Mouse (Mus musculus) T-helper 17 cell (primary cell): ENCODE measurements around the gene Ccdc124.
"Not testable (repeated sequence)": the region's sequence is repeated elsewhere in the genome, so short reads cannot be mapped to it uniquely, and the experiment has no call there.

Experiments
- in situ Hi-C, 2 experiments: fragments of 300-600 bp; cut with MboI, MseI; formaldehyde crosslinking; loops; 1 replicate in 1 of 2; 2 replicates in 1 of 2; pipeline ENCODE4 v1.15.1; 2025; ENCODE audit warnings: high pct_unique_total_duplicates in 2 of 2

The Ccdc124 gene

DNA sequence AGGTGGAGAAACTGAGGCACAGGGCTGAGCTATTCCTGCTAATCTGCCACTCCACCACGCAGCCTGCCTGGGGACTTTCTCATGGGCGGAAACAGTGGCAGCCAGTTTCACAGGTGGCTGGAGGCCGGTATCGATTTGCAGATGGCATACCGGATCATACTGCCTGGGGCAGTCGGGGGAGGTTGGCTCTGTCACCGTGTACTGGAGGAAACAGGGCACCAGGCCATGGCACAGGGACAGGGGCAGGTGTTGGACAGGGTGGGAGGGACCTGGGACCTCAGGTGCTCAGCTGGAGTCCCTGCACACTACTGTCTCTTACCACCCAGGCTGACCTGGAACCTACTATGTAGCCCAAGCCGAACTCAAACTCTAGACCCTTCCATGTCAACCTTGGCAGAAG, 47.9 kb downstream of the Ccdc124 start:
- in situ Hi-C loops = no loop called here

DNA sequence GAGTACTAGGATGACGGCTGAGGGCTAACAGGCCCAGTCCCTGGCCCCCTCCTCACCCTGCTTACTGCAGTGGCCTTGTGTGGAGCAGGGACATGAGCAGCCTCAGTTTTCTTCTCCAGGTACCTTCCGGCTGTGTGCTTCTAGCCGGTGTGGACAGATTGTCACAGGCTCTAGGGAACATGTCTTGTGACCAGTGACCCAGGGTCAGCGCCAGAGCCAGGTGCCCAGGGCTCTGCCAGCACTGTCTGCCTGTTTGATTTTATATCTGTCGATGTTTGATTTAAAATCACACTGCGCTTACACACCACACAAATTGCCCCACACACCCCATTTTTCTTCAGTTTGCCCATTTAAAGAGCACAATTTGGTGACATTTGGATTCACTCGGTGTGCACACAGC, 49.9 kb downstream of the Ccdc124 start:
- in situ Hi-C loops = no loop called here

DNA sequence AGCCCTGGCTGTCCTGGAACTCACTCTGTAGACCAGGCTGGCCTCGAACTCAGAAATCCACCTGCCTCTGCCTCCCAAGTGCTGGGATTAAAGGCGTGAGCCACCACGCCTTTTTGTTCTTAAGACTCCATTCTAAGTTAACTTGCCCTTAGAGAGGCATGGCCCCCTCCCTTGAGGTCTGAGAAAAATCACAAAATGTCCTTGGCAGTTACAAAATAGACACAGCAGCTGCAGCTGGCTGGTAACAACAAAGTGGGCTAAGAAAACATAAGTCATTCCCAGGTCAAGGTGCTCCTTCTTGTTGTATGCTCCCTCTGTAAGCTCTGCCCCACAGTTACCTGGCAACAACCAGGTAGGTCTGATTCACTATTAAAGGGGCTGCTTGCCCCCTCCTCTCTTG, 51.1 kb downstream of the Ccdc124 start:
- in situ Hi-C loops = not testable (repeated sequence)

DNA sequence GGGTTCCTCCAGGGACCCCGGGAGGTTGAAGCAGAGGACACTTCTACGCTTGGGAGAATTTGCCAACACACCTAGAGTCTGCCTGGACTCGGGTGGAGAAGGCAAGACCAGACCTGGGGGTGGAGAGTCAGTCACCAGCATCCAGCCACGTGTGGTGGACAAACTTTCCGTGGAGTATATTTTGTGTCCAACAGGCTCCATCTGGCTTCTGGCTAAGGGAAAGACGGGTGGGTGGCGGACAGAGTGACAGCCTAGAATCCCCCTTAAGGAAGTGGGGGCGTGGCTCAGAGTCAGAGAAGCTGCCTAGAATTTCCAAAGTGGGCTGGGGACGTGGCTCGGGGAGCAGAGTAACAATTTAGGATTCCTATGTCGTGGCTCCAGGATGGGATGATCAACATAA, 51.7 kb downstream of the Ccdc124 start:
- in situ Hi-C loops = no loop called here

DNA sequence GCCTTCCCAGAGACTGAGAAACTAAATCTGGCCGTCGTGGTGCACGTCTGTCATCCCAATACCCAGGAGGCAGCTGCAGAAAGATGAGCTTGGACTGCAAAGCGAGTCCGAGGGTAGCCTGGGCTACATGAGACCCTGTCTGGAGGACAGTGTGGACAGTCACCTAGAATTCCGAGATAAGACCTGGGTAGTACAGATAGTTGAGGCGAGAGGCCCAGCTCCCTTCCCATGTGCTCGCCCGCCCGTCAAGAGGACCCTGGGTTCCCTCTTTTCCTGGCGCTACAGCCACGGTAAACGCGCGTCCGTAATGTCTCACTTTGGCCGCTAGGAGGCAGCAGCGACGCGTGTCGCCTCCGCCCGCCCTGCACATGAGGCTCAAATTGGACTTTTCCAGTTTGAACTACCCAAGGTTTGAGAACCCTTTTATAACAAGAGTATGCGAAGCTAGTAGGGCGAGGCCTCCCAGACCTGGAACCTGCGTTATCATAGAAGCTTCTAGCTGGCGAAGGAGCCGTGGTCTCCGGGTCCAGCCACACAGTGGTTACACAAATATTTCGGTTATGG, 52.3 kb downstream of the Ccdc124 start:
- in situ Hi-C loops = no loop called here

DNA sequence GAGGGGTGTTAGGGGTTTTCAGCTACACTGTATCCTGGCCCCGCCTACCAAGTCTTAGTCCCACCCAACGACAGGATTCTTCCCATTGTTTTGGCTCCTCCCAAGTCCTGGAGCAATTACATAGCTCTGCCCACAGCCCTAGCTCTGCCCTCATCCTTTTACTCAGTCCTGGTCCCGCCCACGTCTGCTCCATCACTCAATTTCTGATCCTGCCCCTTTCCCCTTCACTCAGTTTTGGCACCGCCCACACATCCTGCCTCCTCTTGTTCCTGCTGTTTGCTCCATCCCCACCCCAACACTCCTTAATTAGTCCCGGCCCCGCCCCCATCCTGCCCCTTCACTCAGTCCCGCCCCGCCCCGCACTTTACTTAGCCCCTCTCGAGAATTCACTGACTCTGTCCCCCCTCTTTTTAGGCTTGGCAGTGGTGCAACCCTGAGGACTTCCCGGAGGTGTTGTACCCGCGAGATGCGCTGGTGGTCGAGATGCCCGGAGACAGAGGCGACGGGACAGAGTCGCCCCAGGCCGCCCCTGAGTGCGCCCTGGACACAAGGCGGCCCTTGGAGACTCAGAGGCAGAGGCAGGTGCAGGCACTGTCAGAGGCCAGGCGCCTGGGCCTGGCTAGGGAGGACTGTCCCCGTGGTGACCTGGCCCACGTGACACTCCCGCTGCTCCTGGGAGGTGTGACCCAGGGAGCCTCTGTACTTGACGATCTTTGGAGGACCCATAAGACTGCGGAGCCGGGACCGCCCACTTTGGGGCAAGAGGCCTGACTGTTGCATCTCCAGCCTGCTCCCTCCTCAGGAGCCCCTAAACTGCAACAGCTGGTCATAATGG, 53.4 kb downstream of the Ccdc124 start:
- in situ Hi-C loops = no loop called here
